Mouse (Mus musculus) splenic B cell, adult 2 months (primary cell): ENCODE data around the gene Ccdc181.

Experiments used
- DNase-seq: peaks from one replicate; pipeline ENCODE4 v3.0.0-alpha.2; 2011; ENCODE audit warnings: low read depth, low spot score
- H3K27me3 ChIP-seq: 2 replicates; pipeline ENCODE4 v1.6.1; 2012; ENCODE audit warnings: mild to moderate bottlenecking, low read length, moderate library complexity, mixed read lengths; ENCODE audit not compliant: control insufficient read depth, poor library complexity, insufficient read depth, severe bottlenecking
- H3K36me3 ChIP-seq: 2 replicates; pipeline ENCODE4 v1.6.1; 2012; ENCODE audit warnings: mild to moderate bottlenecking, low read length, moderate library complexity, mixed read lengths; ENCODE audit not compliant: control insufficient read depth, poor library complexity, insufficient read depth, severe bottlenecking

Gene Ccdc181

GRCm38 (mm10) chr1:164335846-164336245, 60.5 kb downstream of the Ccdc181 start:
- no peaks in the 10 kb centered on the region; the same call in 1 of the 2 replicates for H3K36me3 ChIP-seq
- H3K27me3 ChIP-seq: no peaks in the 10 kb centered on the region
- DNase-seq: no peak
